Mouse (Mus musculus) G1E (cell line): ENCODE measurements at regions not wholly inside any gene's neighbourhood (a gene's known extent, or its start where the extent isn't known, plus 50 kb on each side); places are given as distances from the start of the nearest gene placed in this dataset.

ENCODE experiments used
- CTCF ChIP-seq: IDR thresholded peaks from 2 replicates; pipeline ENCODE4 v1.5.1; 2012; ENCODE audit warnings: low read depth, low read length, inconsistent platforms, mixed read lengths
- GATA1 ChIP-seq: IDR thresholded peaks from 2 replicates; pipeline ENCODE4 v1.6.1; 2012; ENCODE audit warnings: borderline replicate concordance, low read length, inconsistent platforms, mixed read lengths
- GATA2 ChIP-seq: IDR thresholded peaks from 2 replicates; pipeline ENCODE4 v1.6.1; 2012; ENCODE audit warnings: low read depth, low read length, inconsistent platforms, borderline replicate concordance
- POLR2AphosphoS5 ChIP-seq: IDR thresholded peaks from 2 replicates; pipeline ENCODE4 v1.6.1; 2012; ENCODE audit warnings: low read depth, low read length, inconsistent platforms; ENCODE audit not compliant: insufficient replicate concordance
- TAL1 ChIP-seq: conservative IDR thresholded peaks from 2 replicates; pipeline ENCODE4 v1.6.1; 2012; ENCODE audit warnings: low read depth, low read length, inconsistent platforms, mixed read lengths

DNA sequence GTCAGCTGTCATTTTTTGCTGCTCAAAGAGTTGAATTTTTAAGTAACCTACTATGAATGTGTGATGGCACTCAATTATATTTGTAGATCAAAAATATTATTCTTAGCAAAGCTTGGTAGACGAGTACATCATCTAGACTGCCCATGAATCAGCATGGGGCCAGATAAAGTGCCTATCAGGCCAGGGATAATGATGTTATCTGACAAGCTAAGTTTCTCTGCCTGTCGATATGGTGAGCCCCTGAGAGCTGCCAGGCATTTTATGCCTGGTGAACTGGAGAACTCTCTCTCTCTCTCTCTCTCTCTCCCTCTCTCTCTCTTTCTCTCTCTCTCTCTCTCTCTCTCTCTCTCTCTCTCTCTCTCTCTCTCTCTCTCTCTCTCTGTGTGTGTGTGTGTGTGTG lies 171.2 kb downstream of the Ptprc start:
- no peak for TF ChIP-seq CTCF
- no peak for TF ChIP-seq GATA1
- TF ChIP-seq TAL1: no peak
- no peak for TF ChIP-seq POLR2AphosphoS5
- no peak for TF ChIP-seq GATA2
